19 mouse cellular contexts compared by ENCODE assay signal in the genomic region with DNA sequence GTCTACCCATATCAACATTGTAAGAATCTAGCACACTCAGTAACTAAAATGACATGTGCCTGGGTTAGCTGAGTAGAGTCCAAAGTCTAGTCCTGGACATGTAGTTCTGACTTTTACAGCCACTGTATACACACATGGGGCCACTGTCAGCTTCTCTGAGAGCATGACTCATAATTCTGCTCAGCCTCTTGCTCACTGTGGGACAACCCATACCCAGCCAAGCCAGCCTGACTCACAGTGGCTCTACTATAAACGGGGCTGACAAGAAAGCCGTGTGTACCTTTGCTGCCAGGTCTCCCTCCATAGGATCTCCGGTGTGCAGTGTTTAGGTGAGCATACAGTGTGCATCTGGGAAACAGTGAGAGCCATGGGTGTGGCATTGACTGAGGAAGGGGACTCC. TPM values are rescaled to one million over a fixed set of nuclear protein-coding genes. Genes with fewer than 3 reads are reported as not detected.
DNase-seq lines count a peak whose midpoint lies in the region; ATAC-seq lines count a peak whose summit lies in the region.
"Had no signal": no experiment of that assay in that cellular context is flagged by ENCODE, and none has a peak within 500 bp of the region (broad histone marks: within the 10 kb centered on the region; RNA-seq: fewer than 3 reads in every experiment).

No protein-coding gene starts in this region.

- H3K4me3 ChIP-seq in liver, embryonic 16.5 days (ENCODE audit: low read depth, low read length): no peak overlapping the region
- H3K4me3 ChIP-seq in liver, embryonic 11.5 days (ENCODE audit: low read depth, low read length): no peak overlapping the region
- H3K4me3 ChIP-seq in stomach, embryonic 14.5 days (ENCODE audit: low read depth, low read length): no peak overlapping the region
- no peak overlapping the region for H3K4me3 ChIP-seq in heart, embryonic 11.5 days (ENCODE audit: low read depth, low read length)
- no peak overlapping the region for H3K4me3 ChIP-seq in embryonic facial prominence, embryonic 10.5 days
- H3K4me3 ChIP-seq: lung, embryonic 15.5 days had no signal

- H3K9ac ChIP-seq in liver, embryonic 16.5 days (ENCODE audit: low read depth, low read length): no peak overlapping the region
- H3K9ac ChIP-seq in liver, embryonic 11.5 days (ENCODE audit: low read depth, low read length): no peak overlapping the region
- no peak overlapping the region for H3K9ac ChIP-seq in stomach, embryonic 14.5 days (replicated peaks; ENCODE audit: low read depth, low read length)
- no peak overlapping the region for H3K9ac ChIP-seq in heart, embryonic 11.5 days (ENCODE audit: low read depth, low read length)
- H3K9ac ChIP-seq: lung, embryonic 15.5 days had no signal

- H3K27me3 ChIP-seq in liver, embryonic 16.5 days (ENCODE audit: control insufficient read depth, insufficient read depth, low read depth, low read length): no peaks in the 10 kb centered on the region
- no peaks in the 10 kb centered on the region for H3K27me3 ChIP-seq in liver, embryonic 11.5 days (replicated peaks; ENCODE audit: control insufficient read depth, insufficient read depth, low read length)
- H3K27me3 ChIP-seq in stomach, embryonic 14.5 days (ENCODE audit: control insufficient read depth, insufficient read depth, low read length): no peaks in the 10 kb centered on the region
- no peaks in the 10 kb centered on the region for H3K27me3 ChIP-seq in heart, embryonic 11.5 days (ENCODE audit: control insufficient read depth, insufficient read depth, low read length)
- no peaks in the 10 kb centered on the region for H3K27me3 ChIP-seq in embryonic facial prominence, embryonic 10.5 days (replicated peaks; ENCODE audit: low read depth, poor library complexity, severe bottlenecking)
- H3K27me3 ChIP-seq: lung, embryonic 15.5 days had no signal

- H3K36me3 ChIP-seq in liver, embryonic 16.5 days (ENCODE audit: control insufficient read depth, insufficient read depth): no peaks in the 10 kb centered on the region
- no peaks in the 10 kb centered on the region for H3K36me3 ChIP-seq in liver, embryonic 11.5 days (ENCODE audit: control insufficient read depth, insufficient read depth, low read length)
- H3K36me3 ChIP-seq in stomach, embryonic 14.5 days (ENCODE audit: control insufficient read depth, insufficient read depth, low read length): no peaks in the 10 kb centered on the region
- H3K36me3 ChIP-seq in heart, embryonic 11.5 days (ENCODE audit: control insufficient read depth, insufficient read depth, low read length): no peaks in the 10 kb centered on the region
- no peaks in the 10 kb centered on the region for H3K36me3 ChIP-seq in embryonic facial prominence, embryonic 10.5 days (replicated peaks)
- H3K36me3 ChIP-seq: G1E; lung, embryonic 15.5 days had no signal

- H3K4me1 ChIP-seq in liver, embryonic 16.5 days (ENCODE audit: control insufficient read depth, low read depth, low read length): no peaks in the 10 kb centered on the region
- H3K4me1 ChIP-seq in liver, embryonic 11.5 days (replicated peaks; ENCODE audit: control insufficient read depth, insufficient read depth, low read length): no peaks in the 10 kb centered on the region
- H3K4me1 ChIP-seq in stomach, embryonic 14.5 days (ENCODE audit: control insufficient read depth, insufficient read depth, low read length): no peaks in the 10 kb centered on the region
- H3K4me1 ChIP-seq in heart, embryonic 11.5 days (ENCODE audit: control insufficient read depth, insufficient read depth, low read length): no peaks in the 10 kb centered on the region
- no peaks in the 10 kb centered on the region for H3K4me1 ChIP-seq in embryonic facial prominence, embryonic 10.5 days
- H3K4me1 ChIP-seq: lung, embryonic 15.5 days had no signal

- 68% methylated on average over 3 of the region's 3 CpGs for WGBS in liver, embryonic 16.5 days (ENCODE audit: insufficient replicate concordance)
- 82% methylated on average over 3 of the region's 3 CpGs for WGBS in liver, embryonic 11.5 days
- WGBS in stomach, embryonic 14.5 days: 81% methylated on average over 3 of the region's 3 CpGs
- WGBS in heart, embryonic 11.5 days (ENCODE audit: insufficient replicate concordance): 90% methylated on average over 3 of the region's 3 CpGs
- WGBS in embryonic facial prominence, embryonic 10.5 days: 87% methylated on average over 3 of the region's 3 CpGs

- DNase-seq in liver, embryonic 11.5 days (ENCODE audit: low spot score): no peak
- peak; percentile 54 for DNase-seq in NIH3T3 (ENCODE audit: low read depth)
- DNase-seq in brain, adult 2 months (ENCODE audit: low read depth, low spot score): peak; percentile 47
- no peak for DNase-seq in embryonic facial prominence, embryonic 10.5 days (ENCODE audit: low spot score)
- no peak for DNase-seq in gastrocnemius, postnatal 10 days
- DNase-seq: cerebellum, adult 8-10 months; embryo, embryonic 11 days; gastrocnemius, postnatal 14 days; heart, postnatal 10 days; midbrain, embryonic 14.5 days; right cerebral cortex, postnatal 25 days had no signal

- H3K4me2 ChIP-seq in liver, embryonic 16.5 days (ENCODE audit: low read depth, low read length): no peak overlapping the region
- no peak overlapping the region for H3K4me2 ChIP-seq in liver, embryonic 11.5 days
- no peak overlapping the region for H3K4me2 ChIP-seq in stomach, embryonic 14.5 days (replicated peaks; ENCODE audit: low read depth, low read length)
- no peak overlapping the region for H3K4me2 ChIP-seq in heart, embryonic 11.5 days
- H3K4me2 ChIP-seq: lung, embryonic 15.5 days had no signal

- no peak overlapping the region for H3K27ac ChIP-seq in liver, embryonic 16.5 days (ENCODE audit: low read length)
- H3K27ac ChIP-seq in liver, embryonic 11.5 days (ENCODE audit: low read depth, low read length): no peak overlapping the region
- no peak overlapping the region for H3K27ac ChIP-seq in stomach, embryonic 14.5 days (ENCODE audit: low read length)
- H3K27ac ChIP-seq in heart, embryonic 11.5 days (ENCODE audit: low read depth, low read length): no peak overlapping the region
- no peak overlapping the region for H3K27ac ChIP-seq in embryonic facial prominence, embryonic 10.5 days (replicated peaks)
- H3K27ac ChIP-seq: lung, embryonic 15.5 days had no signal

- ATAC-seq in liver, embryonic 16.5 days (ENCODE audit: low read depth): peak; percentile 39; the same call in 1 of the 2 replicates
- ATAC-seq in liver, embryonic 11.5 days (replicated peaks; ENCODE audit: low FRiP score): no peak
- peak; percentile 67; the same call in 1 of the 2 replicates for ATAC-seq in stomach, embryonic 14.5 days (ENCODE audit: insufficient number of reproducible peaks, insufficient read depth, low FRiP score, low read depth)
- no peak for ATAC-seq in heart, embryonic 11.5 days (replicated peaks; ENCODE audit: insufficient number of reproducible peaks, low FRiP score, low TSS enrichment)
- ATAC-seq: forebrain, embryonic 16.5 days; hindbrain, embryonic 16.5 days had no signal

- no peaks in the 10 kb centered on the region for H3K9me3 ChIP-seq in liver, embryonic 16.5 days (replicated peaks; ENCODE audit: control insufficient read depth, low read length)
- no peaks in the 10 kb centered on the region for H3K9me3 ChIP-seq in liver, embryonic 11.5 days (ENCODE audit: control insufficient read depth, low read length)
- no peaks in the 10 kb centered on the region for H3K9me3 ChIP-seq in stomach, embryonic 14.5 days (ENCODE audit: control insufficient read depth, low read depth, low read length)
- no peaks in the 10 kb centered on the region for H3K9me3 ChIP-seq in heart, embryonic 11.5 days (replicated peaks; ENCODE audit: control insufficient read depth, low read length)
- peaks cover 2% of the 10 kb centered on the region; the same call in 1 of the 2 replicates for H3K9me3 ChIP-seq in embryonic facial prominence, embryonic 10.5 days
- H3K9me3 ChIP-seq: G1E; lung, embryonic 15.5 days had no signal

RNA-seq across cellular contexts. Expression of a gene that starts 19.2 kb away (rescaled TPM):
- polyA plus RNA-seq in liver, embryonic 16.5 days (2015; fragmentation: Nextera tagmentation; extraction: Ambion mirVana): 0.13 TPM in 1 of 2 replicates, not detected in the other
- 0.04 TPM in 1 of 2 replicates, not detected in the other for polyA plus RNA-seq in liver, embryonic 11.5 days (2014; fragmentation: Nextera tagmentation; extraction: Ambion mirVana)
- polyA plus RNA-seq in stomach, embryonic 14.5 days (2014; fragmentation: Nextera tagmentation; extraction: Ambion mirVana): 0.33 and 0.60 TPM in 2 replicates
- not detected in 2 replicates for polyA plus RNA-seq in heart, embryonic 11.5 days (2014; fragmentation: Nextera tagmentation; extraction: Ambion mirVana)
- polyA plus RNA-seq in embryonic facial prominence, embryonic 10.5 days (2016; fragmentation: Nextera tagmentation; extraction: Ambion mirVana): not detected in 2 replicates
- total RNA-seq in gastrocnemius, postnatal 10 days (2021): not detected
- total RNA-seq: gastrocnemius, postnatal 14 days; heart, postnatal 10 days; megakaryocyte progenitor cell, adult 5-6 weeks had no signal
- polyA plus RNA-seq: forebrain, embryonic 16.5 days; G1E; hindbrain, embryonic 16.5 days; midbrain, embryonic 14.5 days had no signal

RNA-seq across cellular contexts. Expression of a gene that starts 28.0 kb away (rescaled TPM):
- 2.7 and 3.0 TPM in 2 replicates for polyA plus RNA-seq in liver, embryonic 16.5 days (2015; fragmentation: Nextera tagmentation; extraction: Ambion mirVana)
- polyA plus RNA-seq in liver, embryonic 11.5 days (2014; fragmentation: Nextera tagmentation; extraction: Ambion mirVana): 5.4 and 7.0 TPM in 2 replicates
- polyA plus RNA-seq in stomach, embryonic 14.5 days (2014; fragmentation: Nextera tagmentation; extraction: Ambion mirVana): 2.3 and 2.7 TPM in 2 replicates
- 1.3 and 1.7 TPM in 2 replicates for polyA plus RNA-seq in heart, embryonic 11.5 days (2014; fragmentation: Nextera tagmentation; extraction: Ambion mirVana)
- 0.68 and 1.0 TPM in 2 replicates for polyA plus RNA-seq in embryonic facial prominence, embryonic 10.5 days (2016; fragmentation: Nextera tagmentation; extraction: Ambion mirVana)
- 10 to 100 TPM in 1 of 2 experiments, 1 to 10 TPM in 1; 8.2 to 10.6 TPM for total RNA-seq in gastrocnemius, postnatal 10 days (2021)

Comparison
In these comparisons a context has a peak if more than half of its experiments do, and no peak if none do; other contexts are left out.
1. ATAC-seq: peak in liver, embryonic 16.5 days (single experiment) and stomach, embryonic 14.5 days (single experiment); none in liver, embryonic 11.5 days (single experiment) and heart, embryonic 11.5 days (single experiment).
2. DNase-seq: peak in NIH3T3 (single experiment) and brain, adult 2 months (single experiment); none in liver, embryonic 11.5 days (single experiment), embryonic facial prominence, embryonic 10.5 days (single experiment) and gastrocnemius, postnatal 10 days (single experiment).